ENCODE assay signal across 1 mouse cellular context in the genomic region with DNA sequence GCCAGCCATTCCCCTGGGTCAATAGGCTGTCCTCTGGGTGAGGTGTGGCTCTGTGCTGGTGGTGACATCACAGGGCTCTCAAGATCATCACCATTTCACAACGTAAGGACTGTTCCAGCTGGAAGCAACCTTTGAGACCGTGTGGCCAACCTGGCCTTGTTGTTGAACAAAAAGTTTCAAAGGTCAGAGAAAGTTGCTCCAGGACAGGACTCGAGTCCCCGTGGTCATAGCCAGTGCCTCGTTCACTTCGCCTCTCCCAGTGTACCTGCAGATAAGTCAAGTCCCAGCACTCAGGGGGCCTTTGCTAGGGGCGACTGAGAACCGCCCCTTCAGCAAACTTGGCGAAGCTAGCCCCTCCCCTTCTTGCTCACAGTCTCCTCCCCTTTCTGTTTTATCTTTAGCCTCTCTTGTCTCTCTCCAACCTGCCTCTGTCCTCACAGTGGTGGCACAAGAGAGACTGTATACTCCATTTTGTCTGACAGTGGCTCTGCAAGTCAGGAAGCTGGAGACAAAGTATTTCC.
TF ChIP-seq lines count a peak whose summit lies in the region.

No protein-coding gene starts in this region.

TF ChIP-seq in MEL, 35 proteins besides CTCF, POLR2A, EP300 and RAD21:
- TF ChIP-seq POLR2AphosphoS2 (IDR thresholded peaks at IDR 0.05; ENCODE audit: low read length): peak; percentile 67; the same call in 1 of the 2 replicates
- peak; percentile 18; the same call in 1 of the 2 replicates for TF ChIP-seq MAX (IDR thresholded peaks at IDR 0.05; ENCODE audit: low read length)
- no peak for TF ChIP-seq ZNF384 (IDR thresholded peaks at IDR 0.05; ENCODE audit: low read depth, low read length)
- TF ChIP-seq GATA1 (IDR thresholded peaks at IDR 0.05; ENCODE audit: low read depth, low read length): peak; percentile 49; the same call in 1 of the 2 replicates
- TF ChIP-seq NELFE (IDR thresholded peaks at IDR 0.05; ENCODE audit: low read depth, low read length): peak; percentile 63
- TF ChIP-seq TBP (IDR thresholded peaks at IDR 0.05; ENCODE audit: low read depth, low read length): peak; percentile 71
- no peak for TF ChIP-seq MYC (IDR thresholded peaks at IDR 0.05; ENCODE audit: low read depth, low read length)
- TF ChIP-seq MXI1 (IDR thresholded peaks at IDR 0.05; ENCODE audit: low read depth, low read length): no peak
- 0 out of 2 replicates have a peak, but pooled peaks have one; percentile 16 for TF ChIP-seq ZMIZ1 (IDR thresholded peaks at IDR 0.05; ENCODE audit: low read depth, low read length)
- 0 out of 2 replicates have a peak, but pooled peaks have one; percentile 2 for TF ChIP-seq ZC3H11A (IDR thresholded peaks at IDR 0.05; ENCODE audit: low read depth, low read length)
- TF ChIP-seq TCF12 (IDR thresholded peaks at IDR 0.05; ENCODE audit: low read depth, low read length): 0 out of 2 replicates have a peak, but pooled peaks have one; percentile 29
- TF ChIP-seq ELF1 (IDR thresholded peaks at IDR 0.05; ENCODE audit: low read depth, low read length): peak; percentile 20; the same call in 1 of the 2 replicates
